Mouse (Mus musculus) heart, adult 10 weeks (tissue): ENCODE measurements around the gene Lcor. TPM values are rescaled to one million over a fixed set of nuclear protein-coding genes. Genes with fewer than 3 reads are reported as not detected.

Source experiments
- polyA plus RNA-seq: library from polyadenylated mRNA; stranded (reverse); fragments of 350-450 nt; fragmentation: Illumina TruSeq; extraction: RNeasy Lipid Tissue Mini Kit (QIAGEN cat#74804); gene quantifications from one replicate; pipeline ENCODE4 v1.2.3, GENCODE M21; 2014; ENCODE audit warnings: low read depth, low replicate concordance

The Lcor gene
- polyA plus RNA-seq, result 3.5 TPM

GRCm38 (mm10) chr19:41482190-41482908, at the start of gene Lcor:
Gene Lcor (plus strand): TSS chr19:41482637.

GRCm38 (mm10) chr19:41581706-41582420, 99.4 kb downstream of the Lcor start, which contains the start of gene Gm340:
Gene Gm340 (plus strand): TSS chr19:41582370.

Other genes with a start within 250 kb of the Lcor start
- gene Tm9sf3, start 218.6 kb upstream of the Lcor start, polyA plus RNA-seq, result 71.4 TPM
- 1.4 TPM for gene Pik3ap1, start 97.5 kb upstream of the Lcor start, polyA plus RNA-seq
- gene Gm340, start 99.7 kb downstream of the Lcor start, polyA plus RNA-seq, result 1.2 TPM